Comparison of ENCODE assay signal across 9 mouse cellular contexts in the genomic region with DNA sequence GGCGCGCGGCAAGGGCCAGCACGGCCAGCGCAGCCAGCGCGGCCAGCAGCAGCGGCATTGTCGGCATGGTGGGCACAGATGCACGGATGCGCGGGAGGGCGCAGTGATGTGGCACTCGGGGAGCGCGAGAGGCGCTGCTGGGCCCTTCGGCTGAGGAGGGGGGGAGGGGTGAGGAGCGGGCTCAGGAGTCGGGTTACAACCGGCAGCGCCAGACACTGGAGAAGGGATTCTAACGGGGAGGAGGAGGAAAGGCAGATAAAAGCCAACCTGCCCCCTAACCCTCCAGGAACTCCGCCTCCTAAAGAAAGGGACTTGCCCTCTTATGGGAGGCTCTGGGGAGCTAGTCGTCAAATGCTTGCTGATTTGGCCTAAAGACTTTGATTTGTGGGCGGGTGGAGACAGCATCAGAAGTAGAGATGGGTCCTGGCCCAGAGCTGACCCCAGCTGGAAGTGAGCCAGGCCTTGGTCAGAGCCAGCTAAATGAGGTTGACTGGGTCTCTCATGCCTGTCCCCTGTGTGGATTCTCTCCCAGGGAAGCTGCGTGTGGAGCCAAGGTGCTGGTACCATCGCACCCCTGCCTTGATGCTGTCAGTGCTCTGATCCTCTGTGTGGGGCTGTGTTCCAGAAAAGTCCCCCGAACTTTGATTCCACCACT. TPM values are rescaled to one million over a fixed set of nuclear protein-coding genes. Genes with fewer than 3 reads are reported as not detected.
A peak's percentile ranks its signal among the peaks of the same experiment; 100 is the strongest.
DNase-seq lines count a peak whose midpoint lies in the region; ATAC-seq and TF ChIP-seq lines count a peak whose summit lies in the region.
"Had no signal": no experiment of that assay in that cellular context is flagged by ENCODE, and none has a peak within 500 bp of the region (broad histone marks: within the 10 kb centered on the region; RNA-seq: fewer than 3 reads in every experiment).

A gene (minus strand): TSS at position 230 of the 655 bp plus-strand sequence.

- TF ChIP-seq CTCF in E14TG2a.4 (conservative IDR thresholded peaks at IDR 0.05; ENCODE audit: low read length): no peak

- no peak for DNase-seq in frontal cortex, postnatal 25 days (ENCODE audit: low spot score in 2 of 2)
- DNase-seq in forebrain, embryonic 10.5 days (ENCODE audit: extremely low spot score, low spot score): peak; percentile 90
- DNase-seq in kidney, postnatal 14 days: peak; percentile 31
- DNase-seq in neural tube, embryonic 10.5 days (ENCODE audit: extremely low spot score, low spot score): peak; percentile 89
- no peak for DNase-seq in spleen, adult 12 weeks (ENCODE audit: low spot score)
- no peak for DNase-seq in frontal cortex, postnatal 14 days (ENCODE audit: low spot score in 2 of 2)

- H3K9me3 ChIP-seq in E14TG2a.4 (ENCODE audit: low read length): no peaks in the 10 kb centered on the region
- H3K9me3 ChIP-seq in forebrain, embryonic 10.5 days: no peaks in the 10 kb centered on the region

- WGBS in forebrain, embryonic 10.5 days: 2% methylated on average over 29 of the region's 29 CpGs

- peaks cover 25% of the 10 kb centered on the region for H3K4me1 ChIP-seq in E14TG2a.4 (replicated peaks; ENCODE audit: low read depth, low read length)
- peaks cover 44% of the 10 kb centered on the region for H3K4me1 ChIP-seq in forebrain, embryonic 10.5 days

- peak within 1 kb of the TSS; percentile 82 for H3K4me3 ChIP-seq in E14TG2a.4 (replicated peaks; ENCODE audit: low read length)
- H3K4me3 ChIP-seq in forebrain, embryonic 10.5 days: peak within 1 kb of the TSS; percentile 56
- H3K4me3 ChIP-seq: erythroblast, embryonic 14.5 days had no signal

- H3K27ac ChIP-seq in forebrain, embryonic 10.5 days: peak within 1 kb of the TSS; percentile 85

- H3K27me3 ChIP-seq in E14TG2a.4 (ENCODE audit: insufficient read depth, low read length): peaks cover 68% of the 10 kb centered on the region
- peaks cover 52% of the 10 kb centered on the region for H3K27me3 ChIP-seq in forebrain, embryonic 10.5 days (ENCODE audit: poor library complexity, severe bottlenecking)

- H3K36me3 ChIP-seq in E14TG2a.4 (ENCODE audit: insufficient read depth, low read length): no peaks in the 10 kb centered on the region
- H3K36me3 ChIP-seq in forebrain, embryonic 10.5 days (replicated peaks): no peaks in the 10 kb centered on the region

- peak; percentile 64; the same call in 1 of the 2 replicates for ATAC-seq in frontal cortex, adult (ENCODE audit: low TSS enrichment)

RNA-seq across cellular contexts. Expression of the gene that starts here (rescaled TPM):
- polyA plus RNA-seq in forebrain, embryonic 10.5 days (2016; fragmentation: Nextera tagmentation; extraction: Ambion mirVana): 4.6 and 5.3 TPM in 2 replicates
- polyA plus RNA-seq: erythroblast, embryonic 14.5 days had no signal

Comparison
In these comparisons a context has a peak if more than half of its experiments do, and no peak if none do; other contexts are left out.
1. DNase-seq: peak in forebrain, embryonic 10.5 days (single experiment), kidney, postnatal 14 days (single experiment) and neural tube, embryonic 10.5 days (single experiment); none in frontal cortex, postnatal 25 days (0 of 2), spleen, adult 12 weeks (single experiment) and frontal cortex, postnatal 14 days (0 of 2).